Mouse (Mus musculus) MEL (cell line): ENCODE results near the gene Snapc2. TPM values are rescaled to one million over a fixed set of nuclear protein-coding genes. Genes with fewer than 3 reads are reported as not detected.

ENCODE experiments used
- DNase-seq: peaks from one replicate; pipeline ENCODE4 v3.0.0; 2011; ENCODE audit warnings: low read depth, low spot score
- H3K27ac ChIP-seq: 2 replicates; pipeline ENCODE4 v1.5.1; 2012; ENCODE audit warnings: low read depth, mild to moderate bottlenecking, control low read depth, low read length, moderate library complexity; ENCODE audit not compliant: control insufficient read depth
- H3K27me3 ChIP-seq, 2 experiments: fragments of 150-350 bp in 1 of 2; sonication (generic) in 1 of 2; 2 replicates each; pipeline ENCODE4 v1.6.1; 2012; ENCODE audit warnings: low read length in 2 of 2, mild to moderate bottlenecking in 2 of 2, improper control_type of control experiment in 1 of 2, moderate library complexity in 1 of 2; ENCODE audit not compliant: insufficient read depth in 2 of 2, control insufficient read depth in 1 of 2
- H3K36me3 ChIP-seq, 2 experiments: 2 replicates each; pipeline ENCODE4 v1.6.1; 2012 to 2014; ENCODE audit warnings: low read length in 2 of 2, improper control_type of control experiment in 1 of 2, inconsistent platforms in 1 of 2, mild to moderate bottlenecking in 1 of 2; ENCODE audit not compliant: insufficient read depth in 2 of 2, control insufficient read depth in 1 of 2
- H3K4me1 ChIP-seq, 2 experiments: fragments of 150-350 bp in 1 of 2; sonication (generic) in 1 of 2; 2 replicates each; pipeline ENCODE4 v1.6.1; 2012; ENCODE audit warnings: low read length in 2 of 2, improper control_type of control experiment in 1 of 2, mild to moderate bottlenecking in 1 of 2; ENCODE audit not compliant: insufficient read depth in 2 of 2, control insufficient read depth in 1 of 2
- H3K4me3 ChIP-seq, 2 experiments: fragments of 150-350 bp in 1 of 2; sonication (generic) in 1 of 2; 2 replicates each; pipeline ENCODE4 v1.5.1; 2012; ENCODE audit warnings: low read depth in 2 of 2, low read length in 2 of 2, mild to moderate bottlenecking in 2 of 2, moderate library complexity in 2 of 2, control low read depth in 1 of 2, improper control_type of control experiment in 1 of 2; ENCODE audit not compliant: control insufficient read depth in 1 of 2, insufficient read depth in 1 of 2
- H3K79me2 ChIP-seq: 2 replicates; pipeline ENCODE4 v1.6.1; 2012; ENCODE audit warnings: mild to moderate bottlenecking, low read length, moderate library complexity; ENCODE audit not compliant: control insufficient read depth, poor library complexity, insufficient read depth
- H3K9ac ChIP-seq: 2 replicates; pipeline ENCODE4 v1.6.1; 2012; ENCODE audit warnings: low read depth, mild to moderate bottlenecking, control low read depth, low read length, moderate library complexity; ENCODE audit not compliant: control insufficient read depth, poor library complexity, severe bottlenecking
- H3K9me3 ChIP-seq: fragments of 150-350 bp; sonication (generic); replicated peaks from 2 replicates; pipeline ENCODE4 v1.6.1; 2012; ENCODE audit warnings: mild to moderate bottlenecking, low read length, improper control_type of control experiment, moderate library complexity; ENCODE audit not compliant: insufficient read depth
- BHLHE40 ChIP-seq: IDR thresholded peaks from 2 replicates; pipeline ENCODE4 v1.6.1; 2012; ENCODE audit warnings: low read depth, mild to moderate bottlenecking, inconsistent platforms, low read length, improper control_type of control experiment, borderline replicate concordance
- CHD2 ChIP-seq: IDR thresholded peaks from 2 replicates; pipeline ENCODE4 v1.6.1; 2011; ENCODE audit warnings: low read length, improper control_type of control experiment
- CTCF ChIP-seq, 3 experiments: IDR thresholded peaks in 2 of 3; conservative IDR thresholded peaks in 1 of 3; 2 replicates each; pipeline ENCODE4 v1.5.1; 2011 to 2012; ENCODE audit warnings: low read length in 3 of 3, low read depth in 2 of 3, mild to moderate bottlenecking in 2 of 3, improper control_type of control experiment in 1 of 3, inconsistent platforms in 1 of 3, mixed read lengths in 1 of 3, moderate library complexity in 1 of 3; ENCODE audit not compliant: control insufficient read depth in 1 of 3, insufficient read depth in 1 of 3, poor library complexity in 1 of 3, severe bottlenecking in 1 of 3
- ELF1 ChIP-seq: IDR thresholded peaks from 2 replicates; pipeline ENCODE4 v1.6.1; 2014; ENCODE audit warnings: low read depth, mild to moderate bottlenecking, inconsistent platforms, low read length, improper control_type of control experiment, moderate library complexity
- ETS1 ChIP-seq: IDR thresholded peaks from 2 replicates; pipeline ENCODE4 v1.6.1; 2012; ENCODE audit warnings: low read depth, mild to moderate bottlenecking, inconsistent platforms, low read length, improper control_type of control experiment, moderate library complexity
- HCFC1 ChIP-seq: IDR thresholded peaks from 2 replicates; pipeline ENCODE4 v1.6.1; 2012; ENCODE audit warnings: low read depth, mild to moderate bottlenecking, inconsistent platforms, low read length, improper control_type of control experiment, moderate library complexity
- JUND ChIP-seq: IDR thresholded peaks from 2 replicates; pipeline ENCODE4 v1.6.1; 2011; ENCODE audit warnings: low read depth, mild to moderate bottlenecking, improper control_type of control experiment, low read length
- KAT2A ChIP-seq: conservative IDR thresholded peaks from 2 replicates; pipeline ENCODE4 v1.6.1; 2012; ENCODE audit warnings: low read depth, low read length, improper control_type of control experiment, inconsistent platforms
- MAX ChIP-seq: IDR thresholded peaks from 2 replicates; pipeline ENCODE4 v1.6.1; 2011; ENCODE audit warnings: low read length, improper control_type of control experiment
- MXI1 ChIP-seq: IDR thresholded peaks from 2 replicates; pipeline ENCODE4 v1.6.1; 2011; ENCODE audit warnings: mild to moderate bottlenecking, low read depth, low read length, improper control_type of control experiment
- MYC ChIP-seq: IDR thresholded peaks from 2 replicates; pipeline ENCODE4 v1.6.1; 2011; ENCODE audit warnings: low read depth, mild to moderate bottlenecking, low read length, improper control_type of control experiment, moderate library complexity
- NELFE ChIP-seq: IDR thresholded peaks from 2 replicates; pipeline ENCODE4 v1.6.1; 2011; ENCODE audit warnings: low read depth, low read length, improper control_type of control experiment
- NRF1 ChIP-seq: IDR thresholded peaks from 2 replicates; pipeline ENCODE4 v1.6.1; 2014; ENCODE audit warnings: low read depth, mild to moderate bottlenecking, inconsistent platforms, low read length, improper control_type of control experiment, moderate library complexity; ENCODE audit not compliant: poor library complexity, insufficient read depth, severe bottlenecking
- POLR2AphosphoS5 ChIP-seq: IDR thresholded peaks from 2 replicates; pipeline ENCODE4 v1.6.1; 2012; ENCODE audit warnings: low read depth, borderline replicate concordance, mild to moderate bottlenecking, inconsistent platforms, low read length, moderate library complexity, mixed read lengths
- SIN3A ChIP-seq: IDR thresholded peaks from 2 replicates; pipeline ENCODE4 v1.6.1; 2012; ENCODE audit warnings: low read length, improper control_type of control experiment, inconsistent platforms
- SMC3 ChIP-seq: IDR thresholded peaks from 2 replicates; pipeline ENCODE4 v1.6.1; 2011; ENCODE audit warnings: low read depth, low read length, improper control_type of control experiment
- UBTF ChIP-seq: IDR thresholded peaks from 2 replicates; pipeline ENCODE4 v1.6.1; 2012; ENCODE audit warnings: low read depth, mild to moderate bottlenecking, inconsistent platforms, low read length, improper control_type of control experiment, moderate library complexity, borderline replicate concordance; ENCODE audit not compliant: insufficient read depth
- USF2 ChIP-seq, 2 experiments: IDR thresholded peaks; 2 replicates each; pipeline ENCODE4 v1.6.1; 2011 to 2012; ENCODE audit warnings: improper control_type of control experiment in 2 of 2, low read length in 2 of 2, borderline replicate concordance in 1 of 2, inconsistent platforms in 1 of 2, low read depth in 1 of 2, mild to moderate bottlenecking in 1 of 2; ENCODE audit not compliant: insufficient read depth in 1 of 2
- ZC3H11A ChIP-seq: IDR thresholded peaks from 2 replicates; pipeline ENCODE4 v1.6.1; 2012; ENCODE audit warnings: low read depth, mild to moderate bottlenecking, inconsistent platforms, low read length, improper control_type of control experiment
- ZMIZ1 ChIP-seq: IDR thresholded peaks from 2 replicates; pipeline ENCODE4 v1.6.1; 2012; ENCODE audit warnings: low read depth, mild to moderate bottlenecking, inconsistent platforms, low read length, improper control_type of control experiment, moderate library complexity
- ZNF384 ChIP-seq: IDR thresholded peaks from 2 replicates; pipeline ENCODE4 v1.6.1; 2012; ENCODE audit warnings: low read depth, mild to moderate bottlenecking, inconsistent platforms, low read length, improper control_type of control experiment
- polyA plus RNA-seq, 2 experiments: library from polyadenylated mRNA; stranded (reverse) in 1 of 2; unstranded in 1 of 2; fragments of >175 nt in 1 of 2; fragments of >200 nt in 1 of 2; gene quantifications; 2 replicates each; pipeline versions ENCODE4 v1.2.1 to v1.2.4; 2012; ENCODE audit warnings: low replicate concordance in 2 of 2, low read depth in 1 of 2; ENCODE audit not compliant: insufficient read length in 2 of 2, insufficient read depth in 1 of 2, missing spikeins in 1 of 2
- total RNA-seq: library from RNA; depleted of rRNA; stranded (reverse); fragments of 300-350 nt; gene quantifications from 2 replicates; pipeline ENCODE4 v1.2.3, GENCODE M21; 2012

Gene Snapc2
- total and polyA plus RNA-seq, 3 experiments, result 24.2 to 46.2 TPM; not detected in 1

GRCm38 (mm10) chr8:4239193-4239890 is 13.5 kb upstream of the Snapc2 start:
- DNase-seq, result no peak
- TF ChIP-seq NRF1 (no peak), ZMIZ1 (no peak), ELF1 (no peak), CHD2 (no peak), USF2 (IDR thresholded peaks at IDR 0.05; ENCODE audit: borderline replicate concordance in 1 of 2, insufficient read depth in 1 of 2, low read depth in 1 of 2, low read length in 2 of 2) (no peak), BHLHE40 (no peak), ETS1 (peak; percentile 4; the same call in 1 of the 2 replicates), KAT2A (no peak), MYC (0 out of 2 replicates have a peak, but pooled peaks have one; percentile 20), MXI1 (peak; percentile 88), ZC3H11A (no peak)
- TF ChIP-seq, all 39 proteins: peak for 3
- peaks cover 0 to 18% of the 10 kb centered on the region in 2 experiments; a peak in 2 of 4 replicates for H3K4me1 ChIP-seq
- H3K27me3 ChIP-seq, result no peaks in the 10 kb centered on the region
- H3K9ac ChIP-seq, result peak overlapping the region; percentile 86
- peak overlapping the region; percentile 52 for H3K27ac ChIP-seq
- peaks cover 32% of the 10 kb centered on the region for H3K79me2 ChIP-seq
- H3K9me3 ChIP-seq, result no peaks in the 10 kb centered on the region
- peaks cover 4 to 15% of the 10 kb centered on the region in 2 experiments for H3K36me3 ChIP-seq
- H3K4me3 ChIP-seq, result peak overlapping the region; percentile 82 to 91

GRCm38 (mm10) chr8:4245061-4245460 is 7.8 kb upstream of the Snapc2 start:
- Histone ChIP-seq H3K9ac (no peak overlapping the region), H3K4me1 (peaks cover 0 to 6% of the 10 kb centered on the region in 2 experiments; a peak in 1 of 4 replicates), H3K9me3 (no peaks in the 10 kb centered on the region), H3K27ac (no peak overlapping the region), H3K4me3 (no peak overlapping the region), H3K36me3 (peaks cover 6% of the 10 kb centered on the region in 2 experiments), H3K79me2 (peaks cover 17% of the 10 kb centered on the region), H3K27me3 (no peaks in the 10 kb centered on the region)
- TF ChIP-seq HCFC1, result no peak
- DNase-seq, result no peak

- H3K79me2 ChIP-seq, result peaks cover 10% of the 10 kb centered on the region
- no peak overlapping the region for H3K9ac ChIP-seq
- H3K9me3 ChIP-seq, result no peaks in the 10 kb centered on the region
- no peak overlapping the region for H3K27ac ChIP-seq
- no peaks in the 10 kb centered on the region for H3K27me3 ChIP-seq
- TF ChIP-seq POLR2AphosphoS5 (no peak), UBTF (no peak), ELF1 (no peak), MXI1 (no peak), SIN3A (no peak), NELFE (no peak), JUND (no peak), ZMIZ1 (no peak), CTCF (IDR thresholded peaks at IDR 0.05 in 2 of 3, conservative IDR thresholded peaks at IDR 0.05 in 1 of 3; ENCODE audit: control insufficient read depth in 1 of 3, insufficient read depth in 1 of 3, low read depth in 2 of 3, low read length in 3 of 3, poor library complexity in 1 of 3, severe bottlenecking in 1 of 3) (no peak), ZNF384 (no peak), SMC3 (no peak), MAX (no peak)
- no peak overlapping the region for H3K4me3 ChIP-seq
- H3K36me3 ChIP-seq, result peaks cover under 1 to 6% of the 10 kb centered on the region in 2 experiments; a peak in 3 of 4 replicates
- no peaks in the 10 kb centered on the region for H3K4me1 ChIP-seq
- DNase-seq, result no peak
Observed at GRCm38 (mm10) chr8:4245737-4246136, 7.1 kb upstream of the Snapc2 start.
